Mouse (Mus musculus) cerebellum, adult (tissue): Measurements from ENCODE around the gene Zbtb7a.

Source experiments
- ATAC-seq: cut with Nextera tagmentation; 2 replicates; pipeline ENCODE4 v1.9.2; 2017; ENCODE audit warnings: mild to moderate bottlenecking, moderate library complexity, mixed read lengths; ENCODE audit not compliant: insufficient number of reproducible peaks, low FRiP score, low TSS enrichment

The Zbtb7a gene

GRCm38 (mm10) chr10:81183805-81184204 lies 48.8 kb downstream of the Zbtb7a start, which contains the start of gene 4930442H23Rik:
Gene 4930442H23Rik, minus strand, starts transcription at chr10:81183849.
- no peak for ATAC-seq

DNA sequence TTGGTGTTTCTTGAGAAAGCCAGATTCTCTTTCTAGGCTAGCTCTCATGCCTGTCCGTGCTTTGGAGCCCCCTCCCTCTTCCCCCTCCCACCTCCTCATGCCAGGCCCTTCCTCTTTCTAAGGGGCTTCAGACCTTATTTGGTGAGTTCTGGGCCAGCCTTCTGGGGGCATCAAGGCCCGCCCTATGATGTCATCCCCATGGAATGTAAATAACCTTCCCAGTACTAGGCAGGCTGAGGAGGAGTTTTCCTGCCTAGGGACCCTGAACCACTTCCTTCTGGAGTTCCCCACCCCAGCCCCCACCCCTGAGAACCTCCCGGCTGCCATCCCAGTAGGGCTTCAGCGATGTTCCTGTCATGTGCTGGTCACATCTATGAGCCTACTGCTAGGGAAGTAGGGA lies 49.7 kb downstream of the Zbtb7a start:
- ATAC-seq, result no peak

- ATAC-seq, result no peak
Measured at GRCm38 (mm10) chr10:81187161-81187560, 52.1 kb downstream of the Zbtb7a start.

GRCm38 (mm10) chr10:81189821-81190220 lies 54.8 kb downstream of the Zbtb7a start:
- no peak for ATAC-seq

- ATAC-seq, result no peak
Measured at GRCm38 (mm10) chr10:81190236-81190911, 55.4 kb downstream of the Zbtb7a start.

- ATAC-seq, result no peak
Measured at GRCm38 (mm10) chr10:81190912-81191321, 55.9 kb downstream of the Zbtb7a start.

- no peak for ATAC-seq
Measured at GRCm38 (mm10) chr10:81191342-81191982, 56.4 kb downstream of the Zbtb7a start.

DNA sequence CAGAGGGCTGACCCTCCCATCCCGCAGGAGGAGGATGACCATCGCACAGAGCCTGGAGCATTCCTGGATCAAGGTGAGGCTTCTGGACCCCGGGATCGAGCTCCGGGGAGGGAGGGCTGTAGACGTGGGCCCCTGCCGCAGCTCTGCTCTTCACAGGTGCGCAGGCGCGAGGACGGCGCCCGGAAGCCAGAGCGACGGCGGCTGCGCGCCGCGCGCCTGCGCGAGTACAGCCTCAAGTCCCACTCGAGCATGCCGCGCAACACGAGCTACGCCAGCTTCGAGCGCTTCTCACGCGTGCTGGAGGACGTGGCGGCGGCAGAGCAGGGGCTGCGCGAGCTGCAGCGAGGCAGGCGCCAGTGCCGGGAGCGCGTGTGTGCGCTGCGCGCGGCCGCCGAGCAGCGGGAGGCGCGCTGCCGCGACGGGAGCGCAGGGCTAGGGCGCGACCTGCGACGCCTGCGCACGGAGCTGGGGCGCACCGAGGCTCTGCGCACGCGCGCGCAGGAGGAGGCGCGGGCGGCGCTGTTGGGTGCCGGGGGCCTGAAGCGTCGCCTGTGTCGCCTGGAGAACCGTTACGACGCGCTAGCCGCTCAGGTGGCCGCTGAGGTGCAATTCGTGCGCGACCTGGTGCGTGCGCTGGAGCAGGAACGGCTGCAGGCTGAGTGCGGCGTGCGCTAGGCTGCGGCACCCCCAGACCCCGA lies 57.4 kb downstream of the Zbtb7a start:
- ATAC-seq, result peak; percentile 64; the same call in 1 of the 2 replicates

DNA sequence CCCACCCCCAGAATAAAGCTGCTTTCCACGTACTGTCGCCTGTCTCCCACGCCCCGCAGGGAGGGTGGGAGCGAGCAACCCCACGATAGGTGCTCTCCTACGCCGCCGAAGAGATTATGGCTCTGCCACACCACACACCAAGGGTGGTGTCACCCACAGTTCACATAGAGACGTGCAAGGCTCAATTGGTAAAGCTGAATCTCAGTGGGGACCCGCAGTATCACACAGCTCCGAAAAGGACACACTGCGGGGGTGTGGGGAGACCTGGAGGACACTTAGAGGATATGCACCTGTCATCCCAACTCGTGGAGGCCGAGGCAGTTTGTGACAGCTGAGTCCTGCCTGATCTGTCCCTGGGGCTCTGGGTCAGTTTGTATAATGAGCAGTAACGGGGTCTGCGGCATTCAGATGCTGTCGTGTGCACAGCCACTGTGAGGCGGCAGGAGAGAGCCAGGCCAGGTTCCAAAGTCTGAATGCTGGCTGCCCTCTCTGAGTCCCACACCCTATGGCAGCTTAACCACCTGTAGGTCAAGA lies 58.0 kb downstream of the Zbtb7a start:
- ATAC-seq, result peak; percentile 16; the same call in 1 of the 2 replicates

DNA sequence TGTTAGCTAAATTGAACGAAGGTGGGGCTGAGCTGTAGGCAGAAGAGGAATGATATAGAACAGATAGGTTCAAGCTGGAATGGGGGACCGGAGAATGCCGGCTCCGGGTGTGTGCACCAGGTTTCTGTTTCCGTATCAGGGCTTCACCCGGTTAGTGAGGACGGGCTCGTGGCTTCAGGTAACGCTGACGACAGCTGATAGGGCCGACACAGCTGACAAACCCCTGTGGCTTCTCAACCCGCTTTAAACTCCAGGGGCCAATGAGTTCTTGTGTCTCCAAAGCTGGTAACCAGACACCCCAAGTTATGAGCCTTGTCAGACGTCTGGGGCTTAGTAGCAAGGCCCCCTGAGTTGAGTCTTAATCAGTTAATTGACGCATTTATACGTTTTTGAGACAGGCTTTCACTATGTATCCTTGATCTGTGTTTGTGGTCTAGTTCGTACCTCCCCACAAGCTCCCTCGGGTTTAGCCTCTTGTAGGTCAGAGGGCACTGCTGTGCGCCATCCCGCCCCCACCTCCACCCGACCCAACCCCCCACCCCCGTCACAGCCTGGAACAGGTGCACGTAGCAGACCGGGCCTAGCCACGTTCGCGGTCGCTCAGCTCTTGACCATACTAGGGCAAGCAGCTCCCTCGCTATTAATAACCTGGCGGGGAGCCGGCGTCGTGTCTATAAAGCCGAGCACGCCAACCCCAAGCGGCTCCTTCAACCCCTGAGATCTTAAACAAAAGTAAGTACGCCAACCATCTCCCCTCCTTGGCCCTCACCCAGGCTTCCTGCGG lies 59.2 kb downstream of the Zbtb7a start:
- ATAC-seq, result no peak

- no peak for ATAC-seq
Measured at GRCm38 (mm10) chr10:81195300-81195699, 60.3 kb downstream of the Zbtb7a start.

GRCm38 (mm10) chr10:81196470-81197065 lies 61.5 kb downstream of the Zbtb7a start:
- ATAC-seq, result no peak

- no peak for ATAC-seq
Measured at GRCm38 (mm10) chr10:81197305-81197704, 62.3 kb downstream of the Zbtb7a start.

DNA sequence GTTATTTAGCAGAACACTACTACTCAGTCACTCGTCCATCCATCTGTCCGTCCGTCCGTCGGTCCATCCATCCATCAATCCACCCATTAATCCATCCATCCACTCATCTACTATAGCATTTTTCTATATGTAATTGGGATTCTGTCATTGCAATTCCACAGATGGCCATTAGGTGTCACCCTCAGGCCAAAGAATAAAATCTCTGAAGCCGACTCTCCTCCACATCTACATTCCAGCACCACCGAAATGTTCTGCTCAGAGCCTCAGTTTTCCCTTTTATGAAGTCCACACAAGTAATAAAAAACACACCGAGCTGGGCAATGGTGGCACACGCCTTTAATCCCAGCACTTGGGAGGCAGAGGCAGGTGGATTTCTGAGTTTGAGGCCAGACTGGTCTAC lies 63.2 kb downstream of the Zbtb7a start:
- ATAC-seq, result no peak

- no peak for ATAC-seq
Measured at GRCm38 (mm10) chr10:81198990-81199389, 64.0 kb downstream of the Zbtb7a start.

DNA sequence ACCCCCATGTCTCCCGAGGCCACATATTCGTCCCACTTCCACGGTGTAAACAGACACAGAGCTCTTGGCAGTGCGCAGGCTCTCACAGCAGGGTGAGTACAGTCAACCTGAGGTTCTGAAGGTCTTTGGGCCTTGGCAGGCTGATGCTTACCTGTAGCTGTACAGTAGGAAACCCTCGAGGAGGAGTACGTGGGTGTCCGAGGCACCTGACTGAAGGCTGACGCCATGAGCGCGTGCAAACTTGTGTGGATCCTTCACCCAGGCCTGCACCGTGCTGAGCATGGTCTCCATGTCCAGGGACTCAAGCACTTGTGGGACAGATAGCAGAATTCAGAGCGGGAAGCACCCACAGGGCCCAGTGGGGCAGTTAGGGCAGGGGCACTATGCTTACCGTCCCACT lies 65.1 kb downstream of the Zbtb7a start:
- no peak for ATAC-seq

DNA sequence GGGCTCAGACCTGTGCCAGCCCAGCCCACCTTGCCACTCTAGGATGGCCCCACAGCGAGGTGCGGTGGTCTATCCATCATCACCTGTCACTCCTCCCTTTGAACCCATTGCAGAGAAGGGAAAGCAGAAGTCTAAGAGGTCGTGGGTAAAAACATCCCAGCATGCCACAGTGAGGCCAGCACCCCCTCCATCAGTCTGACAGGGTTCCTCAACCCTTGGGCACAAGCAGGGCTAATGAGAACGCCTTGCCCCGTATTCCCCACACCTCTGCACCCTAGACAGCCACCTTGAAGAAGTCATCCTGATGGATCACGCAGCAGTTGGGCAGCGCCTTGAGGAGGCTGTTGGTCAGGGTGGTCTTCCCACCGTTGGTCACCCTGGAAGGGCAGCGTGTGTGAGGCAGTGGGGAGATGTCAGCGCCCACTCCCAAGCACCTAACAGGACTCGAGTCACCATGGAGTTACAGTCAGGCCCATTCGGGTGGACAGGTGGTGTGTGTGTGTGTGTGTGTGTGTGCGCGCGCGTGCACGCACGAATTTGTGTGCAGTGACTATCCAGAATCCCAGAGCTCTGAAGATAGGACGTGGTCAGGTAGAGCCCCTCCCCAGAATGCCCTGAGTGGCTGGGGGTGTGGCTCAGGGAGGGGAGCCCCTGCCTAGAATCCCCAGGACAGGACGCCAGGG lies 65.7 kb downstream of the Zbtb7a start:
- no peak for ATAC-seq

DNA sequence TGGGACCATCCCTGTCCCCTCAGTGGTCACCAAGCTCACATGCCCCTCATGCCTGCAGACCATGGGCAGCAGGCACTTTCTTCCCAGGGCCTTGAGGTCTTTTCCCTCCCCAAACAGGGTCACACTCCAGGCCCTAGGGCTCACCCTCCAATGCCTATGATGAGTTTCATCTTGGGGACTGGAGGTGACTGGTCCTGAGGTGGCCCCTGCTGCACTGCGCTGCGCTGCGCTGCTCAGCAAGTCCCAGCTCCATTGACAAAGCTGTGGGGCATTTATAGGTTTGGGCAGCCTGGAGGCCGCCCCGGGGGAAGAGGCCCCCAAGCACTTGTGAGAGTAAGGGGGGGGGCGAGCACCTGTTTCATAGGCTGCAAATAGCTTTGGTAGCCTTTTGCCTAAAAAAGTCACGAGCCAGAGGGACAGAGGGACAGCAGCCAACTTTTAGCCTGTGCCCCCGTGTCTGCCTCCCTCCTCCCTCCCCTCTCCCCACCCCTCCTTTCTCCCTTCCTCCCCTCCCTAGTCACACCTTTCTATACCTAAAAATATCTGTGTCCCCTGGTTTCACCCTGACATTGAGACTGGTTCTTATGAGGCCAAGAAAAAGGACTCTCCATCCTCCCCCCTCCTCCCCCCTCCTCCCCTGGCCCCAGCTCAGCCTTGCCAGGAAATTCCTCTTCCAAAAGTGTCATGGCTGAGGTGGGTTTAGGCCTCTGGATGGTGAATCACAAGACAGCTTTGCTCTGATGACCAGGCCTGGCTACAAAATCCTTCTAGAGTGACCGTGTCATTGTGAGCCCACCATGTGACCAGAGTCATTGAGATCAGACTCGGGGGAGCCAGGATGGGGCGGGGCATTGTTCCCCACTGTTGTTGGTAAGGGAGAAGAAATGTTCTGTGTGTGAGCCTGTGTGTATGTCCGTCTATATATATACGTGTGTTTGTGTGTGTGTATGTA lies 67.1 kb downstream of the Zbtb7a start, which contains the start of gene Nmrk2:
Gene Nmrk2 (minus strand): TSS at position 245 of the 952 bp plus-strand sequence.
- no peak for ATAC-seq
